Mouse (Mus musculus): ENCODE results near the gene Tnfsf18. TPM values are rescaled to one million over a fixed set of nuclear protein-coding genes. Genes with fewer than 3 reads are reported as not detected.
A peak's percentile ranks its signal among the peaks of the same experiment; 100 is the strongest.

The Tnfsf18 gene
- total RNA-seq (2012; rRNA removed), result 0.31 TPM in 1 of 2 replicates, not detected in the other

DNA sequence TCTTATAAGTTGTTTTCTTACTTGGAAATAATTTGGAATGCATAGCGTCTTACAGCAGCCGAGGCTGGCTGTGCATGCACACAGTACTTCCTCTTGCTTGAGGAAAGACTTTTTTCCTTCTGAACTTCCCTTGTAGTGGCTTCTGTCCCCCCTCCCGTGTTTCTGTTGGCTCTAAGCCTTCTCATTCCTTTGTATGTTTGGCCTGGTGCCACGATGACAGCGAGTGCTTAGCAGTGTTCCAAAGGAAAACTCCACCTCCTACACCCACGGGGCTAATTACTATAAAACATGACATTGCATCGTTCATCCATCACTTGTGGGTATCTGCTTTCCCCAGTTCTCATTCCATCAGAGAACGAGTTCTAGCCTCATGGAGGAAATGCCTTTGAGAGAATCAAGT is at the start of gene Tnfsf18:
Gene Tnfsf18, plus strand, starts transcription at position 313 of the 400 bp plus-strand sequence.
- TF ChIP-seq CHD2 (IDR thresholded peaks at IDR 0.05; ENCODE audit: low read depth, low read length), result no peak
- TF ChIP-seq MAFK (IDR thresholded peaks at IDR 0.05; ENCODE audit: insufficient read depth, low read depth, low read length), result no peak
- no peak for TF ChIP-seq ZNF384 (IDR thresholded peaks at IDR 0.05; ENCODE audit: low read depth, low read length)
- no peak for TF ChIP-seq ZC3H11A (IDR thresholded peaks at IDR 0.05; ENCODE audit: borderline replicate concordance, low read depth, low read length)
- no peak for TF ChIP-seq HCFC1 (IDR thresholded peaks at IDR 0.05; ENCODE audit: borderline replicate concordance, insufficient read depth, low read length)
- H3K9me3 ChIP-seq (ENCODE audit: control insufficient read depth, insufficient read depth, low read depth, low read length), result no peaks in the 10 kb centered on the region
- in situ Hi-C loops (cut with MboI; ENCODE audit: low sequenced_read_pairs in 2 of 2, unreplicated experiment in 2 of 2), result no loop called here
- no peak within 1 kb of the TSS for H3K4me3 ChIP-seq (ENCODE audit: insufficient read depth in 1 of 2, low read depth in 1 of 2, low read length in 2 of 2, poor library complexity in 1 of 2, severe bottlenecking in 1 of 2)
- H3K9ac ChIP-seq (ENCODE audit: insufficient read depth, low read depth, low read length, poor library complexity, severe bottlenecking), result no peak within 1 kb of the TSS
- H3K36me3 ChIP-seq (ENCODE audit: control insufficient read depth, insufficient read depth, low read length, poor library complexity, severe bottlenecking), result no peaks in the 10 kb centered on the region
- DNase-seq (ENCODE audit: low read depth, low spot score), result no peak
- no peak within 1 kb of the TSS for H3K27ac ChIP-seq (ENCODE audit: insufficient read depth, low read depth, low read length, poor library complexity, severe bottlenecking)
- no peaks in the 10 kb centered on the region for H3K4me1 ChIP-seq (ENCODE audit: control insufficient read depth in 2 of 2, insufficient read depth in 2 of 2, low read length in 2 of 2, poor library complexity in 1 of 2)

DNA sequence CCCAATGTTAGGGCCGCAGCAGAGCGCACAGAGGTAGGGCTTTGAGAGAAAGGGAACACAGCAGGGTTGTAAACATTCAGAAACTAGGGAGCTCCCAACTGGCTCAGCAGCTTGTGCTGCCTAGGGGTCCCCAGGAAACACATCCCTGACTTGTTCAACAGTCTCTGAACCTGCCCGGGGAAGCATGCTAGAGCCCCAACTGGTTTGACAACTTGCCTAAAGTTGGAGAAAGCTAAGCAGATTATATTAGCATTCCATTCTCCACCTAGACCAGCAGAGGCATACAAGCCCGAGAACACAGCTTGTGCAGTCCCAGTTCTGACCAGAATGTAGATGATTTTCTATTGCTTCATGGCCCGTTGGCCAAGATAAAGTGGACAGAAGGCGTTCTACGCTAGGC is 49.6 kb upstream of the Tnfsf18 start:
- no peak for DNase-seq (ENCODE audit: low read depth, low spot score)
- no peak overlapping the region for H3K9ac ChIP-seq (ENCODE audit: insufficient read depth, low read depth, low read length, poor library complexity, severe bottlenecking)
- peaks cover 10 to 11% of the 10 kb centered on the region in 2 experiments; a peak in 3 of 4 replicates for H3K4me1 ChIP-seq (ENCODE audit: control insufficient read depth in 2 of 2, insufficient read depth in 2 of 2, low read length in 2 of 2, poor library complexity in 1 of 2)
- no peaks in the 10 kb centered on the region for H3K36me3 ChIP-seq (ENCODE audit: control insufficient read depth, insufficient read depth, low read length, poor library complexity, severe bottlenecking)
- H3K4me3 ChIP-seq (ENCODE audit: insufficient read depth in 1 of 2, low read depth in 1 of 2, low read length in 2 of 2, poor library complexity in 1 of 2, severe bottlenecking in 1 of 2), result no peak overlapping the region
- in situ Hi-C loops (cut with MboI; ENCODE audit: low sequenced_read_pairs in 2 of 2, unreplicated experiment in 2 of 2), result no loop called here
- H3K9me3 ChIP-seq (ENCODE audit: control insufficient read depth, insufficient read depth, low read depth, low read length), result no peaks in the 10 kb centered on the region
- H3K27ac ChIP-seq (ENCODE audit: insufficient read depth, low read depth, low read length, poor library complexity, severe bottlenecking), result 0 out of 2 replicates have a peak overlapping the region, but pooled peaks have one; percentile 11
- no peak for TF ChIP-seq MAFK (IDR thresholded peaks at IDR 0.05; ENCODE audit: insufficient read depth, low read depth, low read length)
- TF ChIP-seq ZNF384 (IDR thresholded peaks at IDR 0.05; ENCODE audit: low read depth, low read length), result no peak
- no peak for TF ChIP-seq HCFC1 (IDR thresholded peaks at IDR 0.05; ENCODE audit: borderline replicate concordance, insufficient read depth, low read length)
- TF ChIP-seq CHD2 (IDR thresholded peaks at IDR 0.05; ENCODE audit: low read depth, low read length), result no peak
- TF ChIP-seq ZC3H11A (IDR thresholded peaks at IDR 0.05; ENCODE audit: borderline replicate concordance, low read depth, low read length), result no peak

GRCm38 (mm10) chr1:161451683-161452245 is 42.7 kb upstream of the Tnfsf18 start:
- Histone ChIP-seq H3K4me3 (ENCODE audit: insufficient read depth in 1 of 2, low read depth in 1 of 2, low read length in 2 of 2, poor library complexity in 1 of 2, severe bottlenecking in 1 of 2) (no peak overlapping the region), H3K4me1 (ENCODE audit: control insufficient read depth in 2 of 2, insufficient read depth in 2 of 2, low read length in 2 of 2, poor library complexity in 1 of 2) (0 out of 4 replicates have a peak, but pooled peaks cover 2 to 3% of the 10 kb centered on the region in 2 experiments), H3K27ac (ENCODE audit: insufficient read depth, low read depth, low read length, poor library complexity, severe bottlenecking) (no peak overlapping the region), H3K9ac (ENCODE audit: insufficient read depth, low read depth, low read length, poor library complexity, severe bottlenecking) (no peak overlapping the region), H3K36me3 (ENCODE audit: control insufficient read depth, insufficient read depth, low read length, poor library complexity, severe bottlenecking) (no peaks in the 10 kb centered on the region), H3K9me3 (ENCODE audit: control insufficient read depth, insufficient read depth, low read depth, low read length) (no peaks in the 10 kb centered on the region)
- TF ChIP-seq ZNF384 (IDR thresholded peaks at IDR 0.05; ENCODE audit: low read depth, low read length) (0 out of 2 replicates have a peak, but pooled peaks have one; percentile 32), ZC3H11A (IDR thresholded peaks at IDR 0.05; ENCODE audit: borderline replicate concordance, low read depth, low read length) (no peak)
- in situ Hi-C loops (cut with MboI; ENCODE audit: low sequenced_read_pairs in 2 of 2, unreplicated experiment in 2 of 2), result no loop called here
- DNase-seq (ENCODE audit: low read depth, low spot score), result no peak

GRCm38 (mm10) chr1:161452250-161452649 is 42.2 kb upstream of the Tnfsf18 start:
- in situ Hi-C loops (cut with MboI; ENCODE audit: low sequenced_read_pairs in 2 of 2, unreplicated experiment in 2 of 2), result no loop called here
- no peak for DNase-seq (ENCODE audit: low read depth, low spot score)
- Histone ChIP-seq H3K9me3 (ENCODE audit: control insufficient read depth, insufficient read depth, low read depth, low read length) (no peaks in the 10 kb centered on the region), H3K9ac (ENCODE audit: insufficient read depth, low read depth, low read length, poor library complexity, severe bottlenecking) (no peak overlapping the region), H3K36me3 (ENCODE audit: control insufficient read depth, insufficient read depth, low read length, poor library complexity, severe bottlenecking) (no peaks in the 10 kb centered on the region), H3K4me1 (ENCODE audit: control insufficient read depth in 2 of 2, insufficient read depth in 2 of 2, low read length in 2 of 2, poor library complexity in 1 of 2) (0 out of 4 replicates have a peak, but pooled peaks cover 2 to 3% of the 10 kb centered on the region in 2 experiments), H3K27ac (ENCODE audit: insufficient read depth, low read depth, low read length, poor library complexity, severe bottlenecking) (no peak overlapping the region), H3K4me3 (ENCODE audit: insufficient read depth in 1 of 2, low read depth in 1 of 2, low read length in 2 of 2, poor library complexity in 1 of 2, severe bottlenecking in 1 of 2) (no peak overlapping the region)
- TF ChIP-seq CHD2 (IDR thresholded peaks at IDR 0.05; ENCODE audit: low read depth, low read length), result no peak
- TF ChIP-seq ZNF384 (IDR thresholded peaks at IDR 0.05; ENCODE audit: low read depth, low read length), result no peak
- no peak for TF ChIP-seq HCFC1 (IDR thresholded peaks at IDR 0.05; ENCODE audit: borderline replicate concordance, insufficient read depth, low read length)
- no peak for TF ChIP-seq ZC3H11A (IDR thresholded peaks at IDR 0.05; ENCODE audit: borderline replicate concordance, low read depth, low read length)
- TF ChIP-seq MAFK (IDR thresholded peaks at IDR 0.05; ENCODE audit: insufficient read depth, low read depth, low read length), result no peak

All from ES-E14 (cell line).